Mouse (Mus musculus) MN1 (cell line): ENCODE measurements around the gene Kif7.

Experiments
- DNase-seq: peaks from one replicate; pipeline ENCODE4 v3.0.0-alpha.2; 2016; ENCODE audit warnings: low spot score

The Kif7 gene

GRCm38 (mm10) chr7:79721386-79721977 is 6.0 kb upstream of the Kif7 start:
- DNase-seq, result peak; percentile 38

DNA sequence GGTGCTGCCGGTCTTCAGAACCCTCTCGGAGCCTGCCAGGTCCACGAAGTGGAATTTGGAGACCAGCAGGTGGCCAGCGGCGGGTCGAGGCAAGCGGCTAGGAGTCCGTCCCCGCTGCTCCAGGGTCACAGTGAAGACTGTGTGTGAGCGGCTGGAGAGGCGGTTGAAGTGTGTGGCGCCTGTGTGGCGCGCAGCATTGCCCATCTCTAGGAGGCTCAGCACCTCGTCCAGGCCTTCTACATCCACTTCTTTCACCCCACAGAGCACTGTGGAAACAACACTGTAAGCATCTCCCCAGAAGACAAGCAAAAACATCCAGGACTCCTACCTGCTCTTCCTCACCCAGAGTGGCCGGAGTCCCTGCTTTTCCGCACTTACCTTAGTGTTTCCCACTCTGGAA is 4.7 kb downstream of the Kif7 start:
- DNase-seq, result no peak

GRCm38 (mm10) chr7:79710130-79710607 is 5.4 kb downstream of the Kif7 start:
- no peak for DNase-seq

DNA sequence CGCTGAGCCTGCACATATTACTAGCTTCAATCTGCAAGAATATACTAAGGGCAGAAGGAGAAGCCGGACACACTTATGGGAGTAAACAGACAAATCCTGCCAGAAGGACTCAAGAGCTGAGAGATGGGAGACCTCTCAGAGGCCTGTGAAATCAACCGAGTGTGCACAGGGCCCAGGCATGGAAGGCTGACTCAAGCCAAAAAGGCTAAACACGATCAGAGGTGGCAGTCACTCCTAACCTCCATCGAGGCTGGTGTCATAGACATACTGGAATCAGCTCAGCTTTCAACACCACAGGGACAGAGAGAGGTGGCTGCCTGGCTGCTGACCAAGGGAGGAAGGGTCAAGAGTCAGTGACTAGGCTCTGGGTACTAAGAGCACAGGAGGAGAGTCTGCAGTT is 10.3 kb downstream of the Kif7 start:
- no peak for DNase-seq

GRCm38 (mm10) chr7:79702755-79703154 is 12.8 kb downstream of the Kif7 start:
- no peak for DNase-seq

GRCm38 (mm10) chr7:79696495-79696894 is 19.0 kb downstream of the Kif7 start:
- no peak for DNase-seq

DNA sequence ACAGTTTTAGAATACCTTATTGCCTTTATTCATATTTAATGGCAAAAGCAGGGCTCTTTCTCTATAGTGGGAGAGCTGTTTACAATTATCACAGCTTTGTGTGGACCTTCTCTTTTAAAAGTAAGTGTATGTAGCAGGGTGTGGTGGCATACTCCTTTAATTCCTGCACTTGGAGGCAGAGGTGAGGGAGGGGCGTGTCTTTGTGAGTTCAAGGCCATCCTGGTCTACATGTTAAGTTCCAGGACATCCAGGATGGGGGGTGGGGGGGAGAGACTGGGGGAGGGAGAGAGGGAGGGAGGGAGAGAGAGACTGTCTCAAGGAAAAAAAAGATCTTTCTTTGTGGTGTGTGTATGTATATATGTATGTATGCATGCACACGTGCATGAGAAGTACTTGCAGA is 35.3 kb downstream of the Kif7 start:
- DNase-seq, result no peak

DNA sequence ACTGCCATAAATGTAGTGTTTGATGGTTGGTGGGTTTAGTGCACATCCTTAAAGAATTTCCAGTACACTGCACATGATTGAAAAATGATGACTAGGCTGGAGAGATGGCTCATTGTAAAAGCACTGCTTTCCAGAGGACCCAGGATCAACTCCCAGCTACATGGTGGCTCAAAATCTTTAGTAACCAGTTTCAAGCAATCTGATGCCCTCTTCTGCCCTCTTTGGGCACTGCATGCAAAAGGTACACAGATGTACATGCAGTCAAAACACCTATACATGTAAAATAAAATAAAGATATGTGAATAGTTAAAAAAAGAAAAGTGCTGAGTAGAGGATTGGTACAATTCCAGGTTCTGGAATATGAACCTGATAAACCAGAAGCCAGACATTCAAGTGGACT is 36.3 kb downstream of the Kif7 start:
- DNase-seq, result no peak

DNA sequence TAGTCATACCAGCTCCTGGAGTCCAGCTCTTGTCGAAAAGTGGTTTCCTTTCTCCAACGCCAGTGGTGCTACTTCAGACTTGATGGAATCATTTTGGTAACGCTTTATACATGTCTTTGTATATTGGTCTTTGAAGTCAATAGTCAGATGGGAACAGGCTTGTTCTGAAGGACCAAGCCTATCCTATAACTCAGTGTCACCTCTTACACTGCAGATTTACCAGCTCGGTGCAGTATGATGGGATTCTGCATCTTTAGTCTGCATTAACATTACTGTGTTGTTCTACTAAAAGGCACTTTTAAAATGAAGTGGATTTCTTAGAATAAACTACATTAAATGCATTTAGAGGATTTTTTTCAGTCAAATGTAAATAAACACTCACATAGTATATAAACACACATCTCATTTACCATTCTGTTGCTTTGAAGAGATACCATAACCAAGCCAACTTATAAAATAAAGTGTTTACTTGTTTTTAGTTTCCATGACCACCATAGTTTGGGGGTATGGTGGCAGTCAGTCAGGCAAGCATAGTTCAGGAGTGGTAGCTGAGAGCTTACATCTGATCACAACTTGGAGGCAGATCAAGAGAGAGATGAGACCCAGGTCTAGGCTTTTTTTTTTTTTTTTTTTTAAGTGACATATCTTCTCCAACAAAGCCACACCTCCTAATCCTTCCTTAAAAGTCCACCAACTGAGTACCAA is 44.5 kb downstream of the Kif7 start:
- no peak for DNase-seq

GRCm38 (mm10) chr7:79666690-79667089 is 48.8 kb downstream of the Kif7 start:
- no peak for DNase-seq

DNA sequence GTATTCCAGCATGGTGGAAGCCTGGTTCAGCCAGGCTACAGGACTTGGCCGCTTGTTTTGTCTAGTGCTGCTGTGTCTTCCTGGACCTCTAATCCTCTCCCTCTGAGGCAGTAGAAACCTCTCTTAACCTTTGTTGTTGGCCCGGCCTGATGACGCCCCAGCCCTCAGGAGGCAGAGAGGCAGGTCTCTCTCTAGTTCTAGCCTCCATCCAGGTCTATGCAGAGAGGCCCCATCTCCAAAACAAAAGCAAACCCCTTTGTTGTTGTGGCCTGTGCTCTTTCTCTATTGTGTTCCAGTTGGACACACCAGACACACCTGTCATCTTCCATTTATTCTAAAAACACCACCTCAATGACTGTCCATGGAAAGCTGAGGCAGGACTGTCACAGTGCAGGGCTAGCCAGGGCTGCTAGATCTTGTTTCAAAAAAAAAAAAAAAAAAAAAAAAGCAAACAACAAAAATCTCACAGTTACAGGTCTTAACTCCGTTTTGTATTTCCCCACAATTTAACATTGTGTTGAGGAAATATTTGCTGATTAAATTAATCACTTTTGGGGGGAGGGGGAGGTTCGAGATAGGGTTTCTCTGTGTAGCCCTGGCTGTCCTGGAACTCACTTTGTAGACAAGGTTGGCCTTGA is 54.1 kb downstream of the Kif7 start:
- DNase-seq, result no peak

DNA sequence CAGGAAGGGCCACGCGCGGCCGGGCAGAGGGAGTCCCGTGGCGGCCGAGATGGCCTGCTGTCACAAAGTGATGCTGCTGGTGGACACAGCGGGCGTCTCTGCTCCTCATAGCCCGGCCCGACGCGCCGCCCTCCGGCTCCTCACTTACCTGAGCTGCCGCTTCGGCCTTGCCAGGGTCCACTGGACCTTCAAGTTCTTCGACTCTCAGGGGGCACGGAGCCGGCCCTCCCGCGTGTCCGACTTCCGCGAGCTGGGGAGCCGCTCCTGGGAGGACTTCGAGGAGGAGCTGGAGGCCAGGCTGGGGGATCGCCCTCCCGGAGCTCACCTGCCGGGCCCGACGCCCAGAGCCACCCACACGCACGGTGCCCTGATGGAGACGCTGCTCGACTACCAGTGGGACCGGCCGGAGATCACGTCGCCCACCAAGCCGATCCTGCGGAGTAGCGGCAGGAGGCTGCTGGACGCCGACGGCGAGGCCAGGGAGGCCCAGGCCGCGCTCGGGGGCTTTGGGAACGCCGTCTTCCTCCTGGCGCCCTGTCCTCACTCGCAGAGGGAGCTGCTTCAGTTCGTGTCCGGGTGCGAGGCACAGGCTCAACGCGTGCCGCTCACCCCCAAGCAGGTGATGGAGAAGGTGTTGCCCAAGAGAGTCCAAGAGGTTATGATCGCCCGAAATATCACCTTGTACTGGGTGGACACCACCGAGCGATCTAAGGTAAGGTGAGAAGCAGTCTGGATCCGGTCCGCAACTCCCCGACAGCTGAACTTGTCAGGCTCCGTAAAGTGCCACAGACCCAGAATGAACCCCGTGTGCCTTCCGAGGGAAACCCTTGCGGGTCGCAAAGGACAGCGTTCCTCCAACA is 55.0 kb downstream of the Kif7 start:
- peak; percentile 9 for DNase-seq

GRCm38 (mm10) chr7:79659578-79660290 is 55.8 kb downstream of the Kif7 start, which contains the start of gene Ticrr:
Gene Ticrr (plus strand): TSS chr7:79660196.
- peak; percentile 98 for DNase-seq

GRCm38 (mm10) chr7:79654586-79654985 is 60.9 kb downstream of the Kif7 start:
- no peak for DNase-seq

- DNase-seq, result no peak
Measured at GRCm38 (mm10) chr7:79654185-79654584, 61.3 kb downstream of the Kif7 start.

- peak; percentile 31 for DNase-seq
Measured at GRCm38 (mm10) chr7:79649005-79649404, 66.5 kb downstream of the Kif7 start.
